In genomic region chr11:96076221-96077105, GRCm38 (mm10) we compare ENCODE assay signal across 8 mouse cellular contexts. TPM values are rescaled to one million over a fixed set of nuclear protein-coding genes. Genes with fewer than 3 reads are reported as not detected.
DNase-seq lines count a peak whose midpoint lies in the region; ATAC-seq and TF ChIP-seq lines count a peak whose summit lies in the region.

No protein-coding gene starts in this region.

- no peaks in the 10 kb centered on the region for H3K36me3 ChIP-seq in thymus, adult 2 months (ENCODE audit: control insufficient read depth, insufficient read depth, low read length)
- peaks cover 18% of the 10 kb centered on the region for H3K36me3 ChIP-seq in liver, embryonic 13.5 days

- H3K9ac ChIP-seq in liver, embryonic 13.5 days, result peak overlapping the region; percentile 57

- no peak for TF ChIP-seq POLR2A in thymus, adult 2 months (IDR thresholded peaks at IDR 0.05; ENCODE audit: control insufficient read depth, extremely low read depth, insufficient read depth, low read length, poor library complexity)

- H3K27me3 ChIP-seq in thymus, adult 2 months (ENCODE audit: control insufficient read depth, insufficient read depth, low read length), result no peaks in the 10 kb centered on the region
- H3K27me3 ChIP-seq in liver, embryonic 13.5 days, result no peaks in the 10 kb centered on the region

- H3K4me3 ChIP-seq in thymus, adult 2 months (ENCODE audit: control insufficient read depth, insufficient read depth, low read length), result no peak overlapping the region
- H3K4me3 ChIP-seq in liver, embryonic 13.5 days (replicated peaks), result peak overlapping the region; percentile 79

- no peaks in the 10 kb centered on the region for H3K9me3 ChIP-seq in liver, embryonic 13.5 days (replicated peaks)

- WGBS in thymus, adult 2 months, result 76% methylated on average over 13 of the region's 13 CpGs
- 53% methylated on average over 13 of the region's 13 CpGs for WGBS in liver, embryonic 13.5 days (ENCODE audit: insufficient replicate concordance)

- H3K27ac ChIP-seq in thymus, adult 2 months (ENCODE audit: control insufficient read depth, insufficient read depth, low read length), result no peak overlapping the region
- H3K27ac ChIP-seq in liver, embryonic 13.5 days, result peak overlapping the region; percentile 76

- TF ChIP-seq CTCF in thymus, adult 2 months (IDR thresholded peaks at IDR 0.05; ENCODE audit: borderline replicate concordance, control insufficient read depth, extremely low read depth, insufficient read depth, low read length, poor library complexity), result no peak

- H3K4me2 ChIP-seq in liver, embryonic 13.5 days, result peak overlapping the region; percentile 92

- DNase-seq in cerebellum, adult 11-12 months, result peak; percentile 51
- DNase-seq in cerebellum, postnatal 10 days, result no peak
- peak; percentile 12 for DNase-seq in thymus, postnatal 25 days
- no peak for DNase-seq in thymus, adult 2 months
- no peak for DNase-seq in liver, embryonic 13.5 days
- no peak for DNase-seq in frontal cortex, postnatal 25 days (ENCODE audit: low spot score in 2 of 2)
- DNase-seq in urinary bladder, postnatal 25 days (ENCODE audit: low spot score), result no peak
- no peak for DNase-seq in urinary bladder, postnatal 36 days (ENCODE audit: low spot score in 2 of 2)

- H3K4me1 ChIP-seq in thymus, adult 2 months (replicated peaks; ENCODE audit: control insufficient read depth, insufficient read depth, low read length), result peaks cover 12% of the 10 kb centered on the region
- peaks cover 36% of the 10 kb centered on the region for H3K4me1 ChIP-seq in liver, embryonic 13.5 days (replicated peaks)

- no peak for ATAC-seq in liver, embryonic 13.5 days (ENCODE audit: low read depth)

RNA-seq across cellular contexts. Expression of gene Atp5g1, which starts 1.0 kb away (rescaled TPM):
- polyA plus RNA-seq in thymus, adult 2 months (2012; rRNA removed), result 330 and 650 TPM in 2 replicates
- polyA plus RNA-seq in liver, embryonic 13.5 days (2015; fragmentation: Nextera tagmentation; extraction: Ambion mirVana), result 578 and 628 TPM in 2 replicates

RNA-seq across cellular contexts. Expression of gene Ube2z, which starts 11.3 kb away (rescaled TPM):
- polyA plus RNA-seq in thymus, adult 2 months (2012; rRNA removed), result 43.3 and 47.9 TPM in 2 replicates
- 13.7 and 15.2 TPM in 2 replicates for polyA plus RNA-seq in liver, embryonic 13.5 days (2015; fragmentation: Nextera tagmentation; extraction: Ambion mirVana)

RNA-seq across cellular contexts. Expression of gene Calcoco2, which starts 35.3 kb away (rescaled TPM):
- not detected in 2 replicates for polyA plus RNA-seq in thymus, adult 2 months (2012; rRNA removed)
- polyA plus RNA-seq in liver, embryonic 13.5 days (2015; fragmentation: Nextera tagmentation; extraction: Ambion mirVana), result not detected in 2 replicates

RNA-seq across cellular contexts. Expression of gene Snf8, which starts 41.8 kb away (rescaled TPM):
- 28.7 and 30.3 TPM in 2 replicates for polyA plus RNA-seq in thymus, adult 2 months (2012; rRNA removed)
- polyA plus RNA-seq in liver, embryonic 13.5 days (2015; fragmentation: Nextera tagmentation; extraction: Ambion mirVana), result 87.0 and 88.9 TPM in 2 replicates

RNA-seq across cellular contexts. Expression of gene Gip, which starts 52.1 kb away (rescaled TPM):
- 0.26 and 0.86 TPM in 2 replicates for polyA plus RNA-seq in thymus, adult 2 months (2012; rRNA removed)
- not detected in 2 replicates for polyA plus RNA-seq in liver, embryonic 13.5 days (2015; fragmentation: Nextera tagmentation; extraction: Ambion mirVana)

Comparison
In these comparisons a context has a peak if more than half of its experiments do, and no peak if none do; other contexts are left out.
1. DNase-seq: peak in cerebellum, adult 11-12 months (single experiment) and thymus, postnatal 25 days (single experiment); none in cerebellum, postnatal 10 days (0 of 2), thymus, adult 2 months (single experiment), liver, embryonic 13.5 days (single experiment), frontal cortex, postnatal 25 days (0 of 2), urinary bladder, postnatal 25 days (single experiment) and urinary bladder, postnatal 36 days (0 of 2).